Mouse (Mus musculus) gastrocnemius, postnatal 25 days (tissue): ENCODE results near the gene Nrp2. TPM values are rescaled to one million over a fixed set of nuclear protein-coding genes. Genes with fewer than 3 reads are reported as not detected.

Experiments used
- DNase-seq: peaks from one replicate; pipeline ENCODE4 v3.0.0; 2022
- total RNA-seq, 2 experiments: library from RNA; stranded (reverse); gene quantifications; 1 replicate in 1 of 2; 2 replicates in 1 of 2; pipeline ENCODE4 v1.2.3; 2021

The Nrp2 gene
- total RNA-seq, 2 experiments from 2014 or later = 4.5 to 6.0 TPM

GRCm38 (mm10) chr1:62782573-62782972, 79.5 kb downstream of the Nrp2 start:
- DNase-seq = no peak

DNA sequence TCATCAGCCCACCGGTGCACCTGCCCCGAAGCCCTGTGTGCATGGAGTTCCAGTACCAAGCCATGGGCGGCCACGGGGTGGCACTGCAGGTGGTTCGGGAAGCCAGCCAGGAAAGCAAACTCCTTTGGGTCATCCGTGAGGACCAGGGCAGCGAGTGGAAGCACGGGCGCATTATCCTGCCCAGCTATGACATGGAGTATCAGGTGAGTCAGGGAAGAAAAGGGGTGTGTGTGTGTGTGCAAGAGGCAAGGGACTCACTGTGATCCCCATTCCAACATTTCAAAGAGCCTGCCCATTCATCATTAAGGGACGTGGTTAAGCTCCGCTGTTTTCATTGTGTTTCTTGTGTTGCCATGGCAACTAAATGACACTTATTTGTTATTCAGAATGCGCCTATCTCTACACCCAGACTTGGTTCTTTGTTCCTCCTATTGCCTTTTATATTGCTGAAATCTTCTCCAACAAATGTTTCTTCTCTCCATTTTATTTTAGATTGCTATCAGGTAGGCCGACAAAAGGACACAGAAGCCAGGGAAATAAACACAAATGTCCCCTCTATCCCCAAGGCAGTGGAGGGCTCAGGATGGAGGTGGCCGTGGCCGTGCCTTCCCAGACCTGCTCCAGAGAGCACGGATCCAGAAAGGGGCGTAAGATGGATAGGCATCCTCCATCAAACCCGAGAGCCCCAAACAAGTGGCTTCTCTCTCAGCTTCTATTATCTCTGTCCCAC, 80.4 kb downstream of the Nrp2 start:
- DNase-seq = no peak

GRCm38 (mm10) chr1:62784084-62784392, 81.0 kb downstream of the Nrp2 start:
- DNase-seq = no peak

GRCm38 (mm10) chr1:62786255-62786654, 83.2 kb downstream of the Nrp2 start:
- no peak for DNase-seq

GRCm38 (mm10) chr1:62787546-62787945, 84.5 kb downstream of the Nrp2 start:
- DNase-seq = no peak

DNA sequence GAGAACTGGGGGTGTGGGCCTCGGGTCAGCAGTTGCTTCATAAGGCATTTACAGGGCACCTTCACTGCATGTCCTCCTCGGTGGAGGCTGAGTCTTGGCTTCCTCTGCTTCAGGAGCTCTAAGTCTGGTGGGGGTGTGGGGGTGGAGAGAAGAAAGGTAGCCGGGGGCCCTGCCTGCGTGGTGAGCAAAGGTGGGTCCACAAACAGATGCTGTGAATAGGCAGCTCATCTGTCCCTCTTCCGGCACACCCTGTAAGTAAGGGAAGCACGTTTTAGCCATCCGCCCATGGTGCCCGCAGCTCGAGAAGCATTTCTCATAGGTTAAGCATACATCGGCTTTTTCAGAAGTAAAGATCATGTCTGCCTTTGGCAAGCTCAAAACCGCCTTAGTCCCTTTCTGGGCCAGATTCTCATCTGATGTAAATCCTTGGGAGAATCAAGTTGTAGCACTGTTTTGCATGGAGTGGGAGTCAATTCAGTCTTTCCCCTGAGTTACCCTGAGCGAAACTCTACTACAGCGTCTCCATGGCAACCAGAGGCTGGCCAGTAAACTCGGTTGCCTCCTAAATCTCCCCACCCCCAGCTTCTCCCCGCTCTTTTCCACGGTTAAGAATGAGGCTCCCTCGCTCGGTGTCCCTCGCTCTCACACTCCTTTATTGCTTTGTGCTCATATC, 91.3 kb downstream of the Nrp2 start:
- DNase-seq = no peak

- DNase-seq = no peak
Measured at GRCm38 (mm10) chr1:62794896-62795255, 91.8 kb downstream of the Nrp2 start.

DNA sequence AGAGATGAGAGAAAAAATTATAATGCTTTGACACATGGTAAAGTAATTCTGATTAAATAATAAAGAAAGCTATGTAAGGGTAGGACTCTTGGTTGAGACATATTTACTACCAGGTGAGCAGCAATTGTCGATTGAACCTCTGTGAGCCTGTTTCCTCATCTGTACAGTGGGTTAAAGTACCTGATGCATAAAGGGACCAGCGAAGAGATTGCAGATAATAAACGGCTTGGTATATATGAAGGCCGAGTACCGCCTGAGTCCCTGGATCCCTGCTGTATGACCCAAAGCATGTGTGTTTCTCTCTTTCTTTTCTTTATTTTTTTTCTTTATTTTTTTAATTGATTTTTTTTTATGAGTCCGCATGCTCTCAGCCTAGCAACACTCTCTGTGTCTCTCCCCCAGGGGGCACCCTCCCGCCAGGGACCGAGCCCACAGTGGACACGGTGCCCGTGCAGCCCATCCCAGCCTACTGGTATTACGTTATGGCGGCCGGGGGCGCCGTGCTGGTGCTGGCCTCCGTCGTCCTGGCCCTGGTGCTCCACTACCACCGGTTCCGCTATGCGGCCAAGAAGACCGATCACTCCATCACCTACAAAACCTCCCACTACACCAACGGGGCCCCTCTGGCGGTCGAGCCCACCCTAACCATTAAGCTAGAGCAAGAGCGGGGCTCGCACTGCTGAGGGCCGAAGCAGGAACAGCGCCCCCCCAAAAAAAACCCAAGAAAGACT, 92.4 kb downstream of the Nrp2 start:
- DNase-seq = peak; percentile 19

DNA sequence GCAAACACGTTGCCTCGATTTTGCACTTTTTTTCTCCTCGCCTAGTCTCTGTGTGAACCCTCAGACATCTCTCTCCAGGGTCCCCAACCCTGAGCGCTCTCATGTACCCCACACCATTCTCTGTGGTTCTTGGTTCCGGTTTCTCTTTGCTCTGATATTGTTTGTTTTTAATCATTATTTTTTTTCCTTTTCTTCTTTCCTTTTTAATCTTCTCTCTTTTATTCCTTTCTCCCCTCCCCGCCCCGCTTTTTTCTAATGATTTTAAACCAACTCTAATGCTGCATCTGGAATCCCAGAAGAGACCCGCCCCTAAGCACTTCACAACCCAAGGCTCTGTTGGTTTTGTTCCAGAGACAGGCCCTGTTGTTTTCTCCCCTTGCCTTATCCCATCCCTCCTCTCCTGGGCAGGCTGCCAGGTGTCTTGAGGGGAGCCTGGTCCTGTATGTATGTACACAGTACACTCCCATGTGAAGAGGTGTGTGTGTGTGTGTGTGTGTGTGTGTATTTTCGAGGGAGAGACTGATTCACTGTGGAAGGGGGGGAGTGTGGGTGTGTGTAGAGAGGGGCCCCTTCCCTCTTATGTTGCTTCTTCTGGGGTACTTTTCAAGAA, 93.1 kb downstream of the Nrp2 start:
- no peak for DNase-seq

DNA sequence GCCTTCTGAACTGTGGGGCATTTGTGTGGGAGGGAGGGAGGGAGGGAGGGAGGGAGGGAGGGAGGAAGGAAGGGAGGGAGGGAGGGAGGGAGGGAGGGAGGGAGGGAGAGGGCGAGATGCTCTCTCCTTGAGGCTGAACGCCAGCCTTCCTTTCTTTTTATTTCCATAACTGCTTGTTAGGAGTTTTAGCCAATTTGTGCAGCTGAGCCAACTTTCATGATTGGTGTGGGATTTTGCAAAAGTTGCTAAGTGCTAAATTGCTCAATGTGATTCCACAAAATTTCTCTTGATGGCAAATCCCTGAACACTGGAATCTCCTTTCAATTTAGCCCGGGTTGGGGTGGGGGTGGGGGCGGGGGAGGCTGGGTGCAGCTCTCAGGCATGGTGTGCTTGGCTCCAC, 96.3 kb downstream of the Nrp2 start:
- DNase-seq = no peak

GRCm38 (mm10) chr1:62800351-62800750, 97.3 kb downstream of the Nrp2 start:
- DNase-seq = no peak

GRCm38 (mm10) chr1:62801429-62801828, 98.3 kb downstream of the Nrp2 start:
- DNase-seq = no peak

GRCm38 (mm10) chr1:62801842-62802241, 98.8 kb downstream of the Nrp2 start:
- DNase-seq = no peak

DNA sequence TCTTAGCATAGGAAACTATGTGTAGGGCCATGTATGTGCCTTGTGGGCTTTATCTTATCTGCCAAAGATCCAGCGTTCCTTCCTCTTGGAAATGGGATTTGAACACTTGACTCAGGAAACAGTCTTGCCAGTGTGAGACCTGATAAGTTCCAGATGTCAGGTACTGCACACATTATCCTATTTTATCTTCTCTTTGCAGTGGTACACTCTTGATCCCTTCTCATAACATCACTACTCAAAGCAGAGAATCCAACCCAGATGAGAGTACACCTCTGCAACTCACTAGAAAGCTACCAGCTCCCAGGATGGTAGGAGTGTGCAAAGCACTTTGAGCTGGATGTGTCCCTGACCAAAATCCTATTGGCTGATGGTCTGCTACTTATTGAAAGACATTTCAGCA, 100.5 kb downstream of the Nrp2 start:
- no peak for DNase-seq

DNA sequence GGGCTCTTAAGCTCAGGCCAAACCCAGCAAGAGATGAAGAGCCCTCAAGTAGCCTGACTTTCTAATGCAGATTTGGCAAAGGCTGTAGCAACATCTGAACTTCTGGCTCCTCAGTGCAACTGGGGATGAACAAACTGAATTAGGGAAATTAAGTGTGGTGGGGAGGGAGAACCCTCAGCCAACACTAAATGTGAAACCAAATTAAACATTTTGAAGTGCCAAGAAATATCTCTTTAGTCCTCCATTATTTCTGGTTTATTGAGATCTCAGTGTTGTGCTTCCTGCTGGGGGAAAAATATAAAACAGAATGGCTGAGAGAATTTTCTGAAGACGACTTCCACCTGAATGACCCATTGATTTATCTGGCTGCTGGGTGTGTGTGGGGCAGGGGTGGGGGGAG, 102.9 kb downstream of the Nrp2 start:
- no peak for DNase-seq

DNA sequence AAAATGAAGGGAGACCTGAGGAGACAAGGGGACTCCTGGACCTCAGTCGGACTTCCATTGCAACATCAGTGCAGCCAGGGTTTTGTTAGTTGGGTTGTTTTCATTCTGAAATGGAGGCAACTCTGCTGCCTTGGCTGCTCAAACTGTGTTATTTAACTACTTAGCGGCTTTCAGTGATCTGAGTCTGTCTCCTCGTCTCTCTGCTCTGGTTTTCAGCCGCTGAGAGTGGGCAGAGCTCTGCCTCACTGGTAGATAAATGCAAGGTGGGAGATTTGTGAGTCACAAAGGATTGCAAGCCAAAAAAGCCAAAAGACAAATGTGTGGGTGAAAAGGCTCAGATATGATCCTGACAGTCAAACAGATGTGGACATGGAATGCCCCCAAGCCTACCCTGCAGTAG, 105.3 kb downstream of the Nrp2 start:
- DNase-seq = no peak

- no peak for DNase-seq
Measured at GRCm38 (mm10) chr1:62809601-62810228, 106.6 kb downstream of the Nrp2 start.

GRCm38 (mm10) chr1:62811141-62811540, 108.1 kb downstream of the Nrp2 start:
- DNase-seq = peak; percentile 27

DNA sequence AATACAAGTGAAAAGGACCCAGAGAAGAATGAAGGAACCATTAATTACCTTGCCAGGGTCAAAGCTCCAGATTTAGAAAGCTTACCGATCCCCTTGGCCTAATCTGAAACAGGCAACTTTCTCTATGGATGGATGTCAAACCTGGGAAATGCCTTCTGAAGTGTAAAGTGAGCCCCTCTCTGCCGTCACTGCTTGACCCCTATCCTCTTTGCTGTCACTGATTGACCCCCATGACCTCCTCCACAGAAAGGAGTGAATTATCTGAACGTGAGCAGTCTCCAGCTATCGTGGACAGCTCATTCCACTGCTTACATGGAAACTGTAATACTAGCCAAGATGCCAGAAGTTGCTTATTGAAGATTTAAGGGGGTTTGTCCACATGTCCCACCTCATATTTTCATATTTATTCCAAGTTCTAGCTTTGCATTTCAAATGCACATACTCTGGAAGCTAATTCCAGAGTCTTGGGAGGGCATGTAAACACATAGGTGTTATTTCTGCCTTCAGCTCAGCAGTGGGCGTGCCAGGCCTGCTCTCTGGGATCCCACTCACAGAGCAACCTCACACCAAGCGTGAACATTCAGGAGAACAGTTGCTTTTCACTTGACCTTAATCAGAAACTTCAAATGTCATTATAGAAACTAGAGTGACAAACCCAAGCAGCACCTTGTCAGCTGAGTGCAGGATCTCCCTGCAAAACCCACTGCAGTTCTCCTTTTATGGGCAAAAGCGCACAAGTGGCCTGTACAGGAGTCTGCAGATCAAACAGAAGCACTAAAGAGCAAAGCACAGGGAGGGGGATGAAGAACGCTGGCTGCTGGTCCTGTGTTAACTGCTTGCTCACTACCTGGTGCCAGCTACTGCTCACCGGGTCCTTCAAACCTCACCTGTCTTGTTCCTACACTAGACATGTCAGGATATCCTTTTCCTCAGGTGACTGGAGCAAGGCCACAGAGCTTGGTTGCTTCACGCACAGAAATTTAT, 109.9 kb downstream of the Nrp2 start:
- DNase-seq = no peak

GRCm38 (mm10) chr1:62813938-62814337, 110.9 kb downstream of the Nrp2 start:
- DNase-seq = no peak

- DNase-seq = no peak
Measured at GRCm38 (mm10) chr1:62817566-62817965, 114.5 kb downstream of the Nrp2 start.
